Mouse (Mus musculus) myocyte (in vitro differentiated cells): Measurements from ENCODE around the gene Spata21. TPM values are rescaled to one million over a fixed set of nuclear protein-coding genes. Genes with fewer than 3 reads are reported as not detected.
A peak's percentile ranks its signal among the peaks of the same experiment; 100 is the strongest.

Experiments used
- H3K27me3 ChIP-seq: one replicate; pipeline ENCODE4 v1.6.1; 2011; ENCODE audit not compliant: control insufficient read depth, insufficient read depth, insufficient read length
- H3K36me3 ChIP-seq: one replicate; pipeline ENCODE4 v1.6.1; 2011; ENCODE audit not compliant: control insufficient read depth, insufficient read depth
- H3K4me2 ChIP-seq: one replicate; pipeline ENCODE4 v1.6.1; 2011; ENCODE audit warnings: low read depth, control low read depth
- H3K4me3 ChIP-seq: one replicate; pipeline ENCODE4 v1.5.1; 2011; ENCODE audit warnings: mild to moderate bottlenecking, control low read depth, moderate library complexity
- H3K79me2 ChIP-seq: one replicate; pipeline ENCODE4 v1.6.1; 2011; ENCODE audit not compliant: control insufficient read depth, insufficient read depth
- H3ac ChIP-seq: one replicate; pipeline ENCODE4 v1.6.1; 2011; ENCODE audit not compliant: control insufficient read depth, insufficient read length
- CEBPB ChIP-seq: IDR thresholded peaks from 2 replicates; pipeline ENCODE4 v1.6.1; 2011; ENCODE audit warnings: mild to moderate bottlenecking, moderate library complexity; ENCODE audit not compliant: poor library complexity, insufficient read depth, severe bottlenecking
- E2F4 ChIP-seq: IDR thresholded peaks from one replicate; pipeline ENCODE4 v1.6.1; 2011; ENCODE audit warnings: mild to moderate bottlenecking, control low read depth, moderate library complexity; ENCODE audit not compliant: insufficient read depth
- MAX ChIP-seq: IDR thresholded peaks from one replicate; pipeline ENCODE4 v1.6.1; 2011; ENCODE audit warnings: low read depth, mild to moderate bottlenecking, control low read depth
- MYOD1 ChIP-seq, 3 experiments: IDR thresholded peaks; one replicate each; pipeline ENCODE4 v1.6.1; 2011; ENCODE audit warnings: control low read depth in 2 of 3, low read depth in 2 of 3, mild to moderate bottlenecking in 2 of 3, moderate library complexity in 1 of 3; ENCODE audit not compliant: insufficient read length in 2 of 3, control insufficient read depth in 1 of 3
- MYOG ChIP-seq, 3 experiments: IDR thresholded peaks; one replicate each; pipeline ENCODE4 v1.6.1; 2011; ENCODE audit warnings: control low read depth in 2 of 3, low read depth in 2 of 3, mild to moderate bottlenecking in 2 of 3; ENCODE audit not compliant: insufficient read length in 2 of 3, control insufficient read depth in 1 of 3, insufficient read depth in 1 of 3
- POLR2A ChIP-seq: IDR thresholded peaks from one replicate; pipeline ENCODE4 v1.6.1; 2011; ENCODE audit warnings: low read depth, mild to moderate bottlenecking, control low read depth, moderate library complexity; ENCODE audit not compliant: insufficient read length
- POLR2AphosphoS2 ChIP-seq: IDR thresholded peaks from one replicate; pipeline ENCODE4 v1.6.1; 2011; ENCODE audit warnings: low read depth, control low read depth; ENCODE audit not compliant: insufficient read length
- REST ChIP-seq: IDR thresholded peaks from one replicate; pipeline ENCODE4 v1.6.1; 2011; ENCODE audit warnings: mild to moderate bottlenecking, control low read depth, moderate library complexity; ENCODE audit not compliant: insufficient read depth, insufficient read length
- SRF ChIP-seq: IDR thresholded peaks from one replicate; pipeline ENCODE4 v1.6.1; 2011; ENCODE audit warnings: low read depth; ENCODE audit not compliant: control insufficient read depth, insufficient read length
- TCF12 ChIP-seq: IDR thresholded peaks from one replicate; pipeline ENCODE4 v1.6.1; 2011; ENCODE audit warnings: mild to moderate bottlenecking, control low read depth; ENCODE audit not compliant: poor library complexity, insufficient read depth, severe bottlenecking
- TCF3 ChIP-seq: IDR thresholded peaks from one replicate; pipeline ENCODE4 v1.6.1; 2011; ENCODE audit warnings: low read depth, control low read depth; ENCODE audit not compliant: insufficient read length
- USF1 ChIP-seq: IDR thresholded peaks from one replicate; pipeline ENCODE4 v1.6.1; 2011; ENCODE audit warnings: low read depth, mild to moderate bottlenecking, control low read depth, moderate library complexity
- polyA plus RNA-seq: library from polyadenylated mRNA; unstranded; fragments of >200 nt; fragmentation: generic; extraction: Trizol; gene quantifications from one replicate; pipeline ENCODE4 v1.2.1, GENCODE M21; 2012; ENCODE audit warnings: missing spikeins

The Spata21 gene
- polyA plus RNA-seq, 1 experiment = not detected

- Histone ChIP-seq H3K4me2 (peak within 1 kb of the TSS; percentile 95), H3K36me3 (no peaks in the 10 kb centered on the region), H3K79me2 (peaks cover 43% of the 10 kb centered on the region), H3ac (peak within 1 kb of the TSS; percentile 38), H3K4me3 (peak within 1 kb of the TSS; percentile 73), H3K27me3 (no peaks in the 10 kb centered on the region)
- no peak for TF ChIP-seq REST
- TF ChIP-seq USF1 = no peak
- TF ChIP-seq E2F4 = peak; percentile 62
- no peak for TF ChIP-seq MYOD1 (IDR thresholded peaks at IDR 0.05; ENCODE audit: control insufficient read depth in 1 of 3, insufficient read length in 2 of 3, low read depth in 2 of 3)
- no peak for TF ChIP-seq SRF
- no peak for TF ChIP-seq MAX
- TF ChIP-seq MYOG (IDR thresholded peaks at IDR 0.05; ENCODE audit: control insufficient read depth in 1 of 3, insufficient read depth in 1 of 3, insufficient read length in 2 of 3, low read depth in 2 of 3) = peak in 2 of 3 experiments; percentile 4
- TF ChIP-seq CEBPB = 0 out of 2 replicates have a peak, but pooled peaks have one; percentile 25
- TF ChIP-seq POLR2A = peak; percentile 93
- peak; percentile 87 for TF ChIP-seq POLR2AphosphoS2
- TF ChIP-seq TCF12 = no peak
- TF ChIP-seq TCF3 = no peak
Measured at GRCm38 (mm10) chr4:141147112-141148008, 59.2 kb downstream of the Spata21 start, which contains the start of gene Fbxo42. Fbxo42 (plus strand) TSS chr4:141147913.

GRCm38 (mm10) chr4:141148009-141148801, 60.1 kb downstream of the Spata21 start:
- TF ChIP-seq MYOD1 (IDR thresholded peaks at IDR 0.05; ENCODE audit: control insufficient read depth in 1 of 3, insufficient read length in 2 of 3, low read depth in 2 of 3) = no peak
- TF ChIP-seq SRF = no peak
- no peak for TF ChIP-seq CEBPB
- TF ChIP-seq TCF12 = no peak
- H3K79me2 ChIP-seq = peaks cover 51% of the 10 kb centered on the region
- H3K4me2 ChIP-seq = peak overlapping the region; percentile 81
- no peaks in the 10 kb centered on the region for H3K27me3 ChIP-seq
- no peaks in the 10 kb centered on the region for H3K36me3 ChIP-seq
- peak overlapping the region; percentile 38 for H3ac ChIP-seq
- peak overlapping the region; percentile 73 for H3K4me3 ChIP-seq

GRCm38 (mm10) chr4:141149116-141149515, 61.0 kb downstream of the Spata21 start:
- peak overlapping the region; percentile 38 for H3ac ChIP-seq
- TF ChIP-seq POLR2AphosphoS2 (no peak), TCF12 (no peak), REST (no peak), POLR2A (no peak), E2F4 (no peak), MYOD1 (IDR thresholded peaks at IDR 0.05; ENCODE audit: control insufficient read depth in 1 of 3, insufficient read length in 2 of 3, low read depth in 2 of 3) (no peak), USF1 (no peak), MYOG (IDR thresholded peaks at IDR 0.05; ENCODE audit: control insufficient read depth in 1 of 3, insufficient read depth in 1 of 3, insufficient read length in 2 of 3, low read depth in 2 of 3) (no peak), CEBPB (no peak), TCF3 (no peak), SRF (no peak), MAX (no peak)
- peak overlapping the region; percentile 73 for H3K4me3 ChIP-seq
- no peaks in the 10 kb centered on the region for H3K27me3 ChIP-seq
- peaks cover 60% of the 10 kb centered on the region for H3K79me2 ChIP-seq
- no peaks in the 10 kb centered on the region for H3K36me3 ChIP-seq
- H3K4me2 ChIP-seq = peak overlapping the region; percentile 81

GRCm38 (mm10) chr4:141157485-141157884, 69.4 kb downstream of the Spata21 start:
- Histone ChIP-seq H3K36me3 (no peaks in the 10 kb centered on the region), H3K27me3 (no peaks in the 10 kb centered on the region), H3K4me3 (no peak overlapping the region), H3ac (no peak overlapping the region), H3K4me2 (no peak overlapping the region), H3K79me2 (peaks cover 99% of the 10 kb centered on the region)
- TF ChIP-seq MYOD1 (IDR thresholded peaks at IDR 0.05; ENCODE audit: control insufficient read depth in 1 of 3, insufficient read length in 2 of 3, low read depth in 2 of 3) (no peak), MYOG (IDR thresholded peaks at IDR 0.05; ENCODE audit: control insufficient read depth in 1 of 3, insufficient read depth in 1 of 3, insufficient read length in 2 of 3, low read depth in 2 of 3) (no peak), REST (no peak), TCF12 (no peak), USF1 (no peak), E2F4 (no peak), SRF (no peak), MAX (no peak), CEBPB (no peak)
